Mouse (Mus musculus): ENCODE measurements around the gene Pgap2.

DNA sequence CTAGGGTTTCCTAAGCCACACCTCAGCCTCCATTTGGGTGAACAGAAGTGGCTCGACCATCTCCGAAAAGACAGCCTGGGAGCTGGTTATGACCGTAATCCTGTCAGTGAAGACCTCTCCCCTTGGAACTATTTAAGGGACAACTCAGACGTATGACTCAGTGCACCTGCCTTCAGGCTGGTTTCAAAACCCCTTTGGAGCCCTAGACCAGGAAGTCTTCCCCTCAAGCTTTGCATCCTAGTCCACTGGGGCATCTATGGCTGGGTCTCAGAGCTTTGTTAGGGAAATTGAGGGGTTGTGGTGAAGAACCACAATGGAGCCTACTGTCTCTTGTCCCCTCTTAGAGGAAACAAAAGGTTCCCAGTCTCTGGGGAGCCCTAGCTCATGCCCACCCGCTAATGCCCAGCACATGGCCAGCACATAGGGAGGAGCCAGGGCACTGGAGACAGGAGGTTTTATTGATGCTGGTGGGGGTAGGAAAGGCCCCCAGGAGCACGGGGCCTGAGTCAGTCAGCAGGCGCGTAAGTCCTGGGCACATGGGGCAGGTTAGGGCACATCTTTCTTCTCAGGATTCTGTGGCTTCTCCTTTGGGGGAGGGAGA, 28.8 kb downstream of the Pgap2 start:
- TF ChIP-seq MAX (IDR thresholded peaks at IDR 0.05; ENCODE audit: low read length) = no peak
- TF ChIP-seq CHD2 (IDR thresholded peaks at IDR 0.05; ENCODE audit: low read length) = no peak
- no peak for TF ChIP-seq CTCF (IDR thresholded peaks at IDR 0.05 in 2 of 3, conservative IDR thresholded peaks at IDR 0.05 in 1 of 3; ENCODE audit: control insufficient read depth in 1 of 3, insufficient read depth in 1 of 3, low read depth in 2 of 3, low read length in 3 of 3, poor library complexity in 1 of 3, severe bottlenecking in 1 of 3)
